Mouse (Mus musculus): ENCODE data around the gene Ubqln3. TPM values are rescaled to one million over a fixed set of nuclear protein-coding genes. Genes with fewer than 3 reads are reported as not detected.

Ubqln3 gene
- total RNA-seq (2014; rRNA removed) (not detected in 2 replicates), polyA plus RNA-seq (2015; fragmentation: Nextera tagmentation; extraction: Ambion mirVana) (not detected in 2 replicates)

DNA sequence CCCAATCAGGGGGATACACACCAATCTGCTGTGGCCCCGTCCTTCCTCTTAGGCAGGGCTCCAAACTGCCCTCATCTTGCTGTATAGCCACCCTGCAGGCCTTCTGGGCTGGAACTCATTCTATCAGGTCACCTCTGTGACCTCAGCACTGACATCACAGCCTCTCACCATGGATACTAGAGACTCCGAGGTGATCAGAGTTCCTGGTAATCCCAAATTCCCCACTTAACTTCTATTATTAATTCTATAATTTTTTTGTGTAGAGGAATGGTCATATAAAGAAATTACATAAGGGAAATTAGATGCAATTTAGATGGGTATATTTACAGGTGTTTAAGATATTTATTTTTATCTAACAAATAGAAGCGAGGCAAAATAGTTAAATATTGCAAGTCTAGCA, at the start of gene Ubqln3:
Gene Ubqln3, minus strand, starts transcription at position 101 of the 400 bp plus-strand sequence.
- H3K4me2 ChIP-seq (ENCODE audit: low read depth, low read length, poor library complexity, severe bottlenecking): no peak within 1 kb of the TSS
- no peak for TF ChIP-seq CTCF (IDR thresholded peaks at IDR 0.05)
- H3K9ac ChIP-seq (replicated peaks; ENCODE audit: low read length, poor library complexity, severe bottlenecking): no peak within 1 kb of the TSS
- H3K27me3 ChIP-seq (ENCODE audit: insufficient read depth, low read length): no peaks in the 10 kb centered on the region
- H3K9me3 ChIP-seq (ENCODE audit: low read length): no peaks in the 10 kb centered on the region
- H3K4me1 ChIP-seq (ENCODE audit: insufficient read depth, low read length): no peaks in the 10 kb centered on the region
- 75% methylated on average over 3 of the region's 3 CpGs for WGBS
- no peaks in the 10 kb centered on the region for H3K36me3 ChIP-seq (ENCODE audit: insufficient read depth, low read length)
- DNase-seq (ENCODE audit: low spot score): no peak
- no peak for ATAC-seq (ENCODE audit: low FRiP score)
- H3K4me3 ChIP-seq (ENCODE audit: low read depth, low read length): no peak within 1 kb of the TSS
- no peak within 1 kb of the TSS for H3K27ac ChIP-seq (ENCODE audit: low read depth, low read length)

DNA sequence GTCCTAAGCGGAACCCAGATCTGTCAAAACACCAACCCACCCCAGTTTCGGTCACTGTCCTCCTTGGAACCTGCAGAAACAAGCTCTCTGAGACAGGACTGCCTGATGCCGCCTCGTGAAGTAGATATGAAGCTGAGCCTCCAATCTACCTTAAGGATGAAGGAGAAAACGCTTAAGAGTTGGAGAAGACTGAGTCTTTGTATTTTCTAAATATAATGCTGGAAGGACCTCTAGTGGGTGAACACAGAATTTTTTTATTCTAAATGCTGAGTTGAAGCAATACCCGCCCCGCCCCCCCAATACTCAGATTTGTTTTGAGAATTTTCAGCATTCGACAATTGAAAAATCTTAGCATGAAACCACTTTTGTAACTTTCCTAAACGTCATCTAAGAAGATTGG, 48.2 kb upstream of the Ubqln3 start:
- DNase-seq (ENCODE audit: low spot score) (peak; percentile 9), ATAC-seq (ENCODE audit: low FRiP score) (no peak)
- H3K9ac ChIP-seq (replicated peaks; ENCODE audit: low read length, poor library complexity, severe bottlenecking): no peak overlapping the region

GRCm38 (mm10) chr7:104183292-104183691, 40.2 kb upstream of the Ubqln3 start, which contains the start of gene Olfr648:
Gene Olfr648 (minus strand): TSS chr7:104183392.
- WGBS: 97% methylated on average over 2 of the region's 2 CpGs
- H3K27me3 ChIP-seq (ENCODE audit: insufficient read depth, low read length): no peaks in the 10 kb centered on the region

More for the DNA sequence above, 48.2 kb upstream of the Ubqln3 start:
- Histone ChIP-seq H3K4me1 (ENCODE audit: insufficient read depth, low read length) (no peaks in the 10 kb centered on the region), H3K36me3 (ENCODE audit: insufficient read depth, low read length) (no peaks in the 10 kb centered on the region), H3K27ac (ENCODE audit: low read depth, low read length) (no peak overlapping the region), H3K9me3 (ENCODE audit: low read length) (no peaks in the 10 kb centered on the region), H3K4me2 (ENCODE audit: low read depth, low read length, poor library complexity, severe bottlenecking) (no peak overlapping the region), H3K27me3 (ENCODE audit: insufficient read depth, low read length) (no peaks in the 10 kb centered on the region), H3K4me3 (ENCODE audit: low read depth, low read length) (no peak overlapping the region)
- 63% methylated on average over 9 of the region's 9 CpGs for WGBS
- TF ChIP-seq CTCF (IDR thresholded peaks at IDR 0.05): peak; percentile 24; the same call in 1 of the 2 replicates

GRCm38 (mm10) chr7:104179074-104179473, 36.0 kb upstream of the Ubqln3 start:
- H3K4me1 ChIP-seq (ENCODE audit: insufficient read depth, low read length): no peaks in the 10 kb centered on the region

More at GRCm38 (mm10) chr7:104183292-104183691, 40.2 kb upstream of the Ubqln3 start, which contains the start of gene Olfr648:
- no peak within 1 kb of the TSS for H3K27ac ChIP-seq (ENCODE audit: low read depth, low read length)
- no peak for TF ChIP-seq CTCF (IDR thresholded peaks at IDR 0.05)
- H3K4me2 ChIP-seq (ENCODE audit: low read depth, low read length, poor library complexity, severe bottlenecking): no peak within 1 kb of the TSS
- no peak within 1 kb of the TSS for H3K4me3 ChIP-seq (ENCODE audit: low read depth, low read length)
- no peak for ATAC-seq (ENCODE audit: low FRiP score)
- no peak for DNase-seq (ENCODE audit: low spot score)
- no peaks in the 10 kb centered on the region for H3K9me3 ChIP-seq (ENCODE audit: low read length)
- no peak within 1 kb of the TSS for H3K9ac ChIP-seq (replicated peaks; ENCODE audit: low read length, poor library complexity, severe bottlenecking)
- no peaks in the 10 kb centered on the region for H3K36me3 ChIP-seq (ENCODE audit: insufficient read depth, low read length)
- H3K4me1 ChIP-seq (ENCODE audit: insufficient read depth, low read length): no peaks in the 10 kb centered on the region

GRCm38 (mm10) chr7:104178422-104179054, 35.5 kb upstream of the Ubqln3 start:
- H3K9me3 ChIP-seq (ENCODE audit: low read length): no peaks in the 10 kb centered on the region
- WGBS: 62% methylated on average over 5 of the region's 5 CpGs
- no peaks in the 10 kb centered on the region for H3K4me1 ChIP-seq (ENCODE audit: insufficient read depth, low read length)
- no peak for TF ChIP-seq CTCF (IDR thresholded peaks at IDR 0.05)
- H3K27me3 ChIP-seq (ENCODE audit: insufficient read depth, low read length): no peaks in the 10 kb centered on the region
- H3K4me2 ChIP-seq (ENCODE audit: low read depth, low read length, poor library complexity, severe bottlenecking): no peak overlapping the region
- DNase-seq (ENCODE audit: low spot score) (peak; percentile 6), ATAC-seq (ENCODE audit: low FRiP score) (no peak)
- no peak overlapping the region for H3K4me3 ChIP-seq (ENCODE audit: low read depth, low read length)
- no peak overlapping the region for H3K9ac ChIP-seq (replicated peaks; ENCODE audit: low read length, poor library complexity, severe bottlenecking)
- H3K27ac ChIP-seq (ENCODE audit: low read depth, low read length): no peak overlapping the region
- H3K36me3 ChIP-seq (ENCODE audit: insufficient read depth, low read length): no peaks in the 10 kb centered on the region

More at GRCm38 (mm10) chr7:104179074-104179473, 36.0 kb upstream of the Ubqln3 start:
- 63% methylated on average over 1 of the region's 1 CpGs for WGBS
- DNase-seq (ENCODE audit: low spot score) (no peak), ATAC-seq (ENCODE audit: low FRiP score) (no peak)
- H3K9ac ChIP-seq (replicated peaks; ENCODE audit: low read length, poor library complexity, severe bottlenecking): no peak overlapping the region
- no peaks in the 10 kb centered on the region for H3K27me3 ChIP-seq (ENCODE audit: insufficient read depth, low read length)
- no peak overlapping the region for H3K4me3 ChIP-seq (ENCODE audit: low read depth, low read length)
- H3K36me3 ChIP-seq (ENCODE audit: insufficient read depth, low read length): no peaks in the 10 kb centered on the region
- H3K27ac ChIP-seq (ENCODE audit: low read depth, low read length): no peak overlapping the region
- no peak for TF ChIP-seq CTCF (IDR thresholded peaks at IDR 0.05)
- H3K9me3 ChIP-seq (ENCODE audit: low read length): no peaks in the 10 kb centered on the region
- no peak overlapping the region for H3K4me2 ChIP-seq (ENCODE audit: low read depth, low read length, poor library complexity, severe bottlenecking)

DNA sequence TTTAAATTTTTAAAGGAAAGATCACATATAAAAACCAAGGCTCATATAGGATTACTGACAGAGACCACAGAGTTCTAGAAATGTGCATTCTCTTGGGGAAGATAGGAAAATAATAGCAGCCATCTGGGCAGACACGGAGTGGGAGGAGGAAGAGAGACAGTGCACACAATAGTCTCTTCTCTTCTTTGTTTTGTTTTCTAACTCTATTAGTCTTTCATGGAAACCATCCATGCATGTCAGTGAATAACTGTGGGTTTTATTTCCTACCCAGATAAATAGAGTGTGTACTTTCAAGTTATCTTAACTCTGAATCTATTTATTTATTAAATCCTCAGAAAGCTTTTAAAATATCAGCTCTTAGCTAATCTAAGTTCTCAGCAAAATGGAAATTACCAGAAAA, 32.0 kb upstream of the Ubqln3 start:
- no peak for TF ChIP-seq CTCF (IDR thresholded peaks at IDR 0.05)
- 26% methylated on average over 1 of the region's 1 CpGs for WGBS
- Histone ChIP-seq H3K9me3 (ENCODE audit: low read length) (no peaks in the 10 kb centered on the region), H3K36me3 (ENCODE audit: insufficient read depth, low read length) (no peaks in the 10 kb centered on the region), H3K4me2 (ENCODE audit: low read depth, low read length, poor library complexity, severe bottlenecking) (no peak overlapping the region), H3K4me1 (ENCODE audit: insufficient read depth, low read length) (no peaks in the 10 kb centered on the region), H3K27ac (ENCODE audit: low read depth, low read length) (no peak overlapping the region), H3K9ac (replicated peaks; ENCODE audit: low read length, poor library complexity, severe bottlenecking) (no peak overlapping the region), H3K27me3 (ENCODE audit: insufficient read depth, low read length) (no peaks in the 10 kb centered on the region), H3K4me3 (ENCODE audit: low read depth, low read length) (no peak overlapping the region)
- ATAC-seq (ENCODE audit: low FRiP score) (no peak), DNase-seq (ENCODE audit: low spot score) (no peak)

All from midbrain, postnatal 0 days (tissue).